Mouse (Mus musculus) embryo, embryonic 10.5 days (tissue): ENCODE results near the gene Abhd6.

ENCODE experiments used
- DNase-seq: peaks from one replicate; pipeline ENCODE4 v3.0.0-alpha.2; 2015; ENCODE audit warnings: low spot score

Abhd6 gene

DNA sequence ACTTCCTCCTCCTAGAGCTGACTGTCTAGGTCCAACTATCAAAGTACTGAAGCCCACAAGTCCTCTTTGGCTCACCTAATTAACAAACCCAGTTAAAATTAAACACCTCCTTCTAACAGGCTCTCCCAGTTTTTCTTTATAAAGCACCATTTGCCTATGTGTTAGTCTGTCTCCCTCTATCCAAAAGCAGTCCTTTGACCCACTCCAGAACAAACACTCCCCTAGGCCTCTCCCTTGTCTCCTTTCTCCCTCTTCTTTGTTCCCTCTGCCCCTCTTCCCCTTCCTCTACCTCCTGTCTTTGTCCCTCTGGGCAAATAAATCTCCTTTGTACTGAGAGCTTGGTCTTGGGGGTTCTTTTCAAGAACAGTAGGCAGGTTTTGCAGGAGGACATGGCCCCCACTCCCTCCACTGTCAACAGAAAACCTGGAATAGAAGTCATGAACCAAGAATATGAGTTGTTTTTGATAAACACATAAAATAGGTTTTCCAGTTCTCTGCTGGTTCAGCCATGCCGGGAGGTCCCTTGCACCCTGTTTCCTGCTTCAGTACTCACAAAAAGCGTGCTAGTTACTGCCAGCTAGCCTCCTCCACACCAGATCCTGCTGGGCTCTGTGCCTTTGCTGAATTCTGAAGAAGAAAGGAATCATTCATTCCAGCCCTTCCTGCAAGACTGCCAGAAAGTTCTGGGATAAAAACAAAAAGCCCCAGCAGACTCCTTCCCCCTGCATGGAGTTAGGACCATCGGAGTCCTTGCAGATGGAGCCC is 60.0 kb downstream of the Abhd6 start:
- peak; percentile 7 for DNase-seq

- DNase-seq, result no peak
These were observed 61.4 kb downstream of the Abhd6 start for GRCm38 (mm10) chr14:8063835-8064785.

- DNase-seq, result peak; percentile 99
These were observed 77.5 kb downstream of the Abhd6 start, which contains the start of gene Rpp14 for GRCm38 (mm10) chr14:8080165-8080679. Gene Rpp14 (plus strand): TSS chr14:8080367.

DNA sequence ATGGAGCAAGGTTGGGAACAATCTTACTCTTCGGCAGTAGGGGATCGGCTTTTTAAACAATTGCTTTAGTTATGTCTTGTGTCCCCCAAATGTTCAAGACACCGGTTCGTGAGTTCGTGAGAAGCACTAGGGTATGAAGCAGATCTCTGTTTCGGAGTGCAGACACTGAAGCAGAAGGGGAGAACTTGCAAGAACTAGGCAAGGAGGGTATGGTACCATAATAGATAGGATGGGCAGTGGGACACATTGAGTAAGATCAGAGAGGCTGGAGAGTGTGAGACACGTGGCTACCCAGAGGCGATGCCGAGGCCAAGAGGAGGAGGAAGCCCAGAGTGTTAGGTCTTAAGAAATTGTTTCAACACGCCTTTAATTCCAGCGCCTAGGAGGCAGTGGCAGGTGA is 78.0 kb downstream of the Abhd6 start:
- DNase-seq, result peak; percentile 52

DNA sequence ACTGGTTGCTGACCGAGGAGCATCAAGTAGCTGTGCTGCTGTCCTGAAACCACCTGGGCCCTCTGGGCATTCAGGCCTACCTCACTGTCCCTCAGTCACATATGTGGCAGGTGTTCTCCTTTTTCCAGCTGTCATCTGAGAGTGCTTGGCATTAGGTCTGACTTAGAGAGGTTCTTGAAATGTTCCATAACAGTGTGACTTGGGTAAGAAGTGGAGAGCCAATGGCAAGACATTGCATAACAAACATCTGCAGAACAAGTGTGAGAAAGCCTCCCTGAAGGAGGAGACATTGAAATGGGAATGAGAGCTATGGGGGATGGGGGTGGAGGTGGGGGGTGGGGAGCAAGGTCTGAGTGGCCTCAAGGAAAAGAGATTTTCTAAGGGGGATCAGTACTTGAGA is 80.2 kb downstream of the Abhd6 start:
- no peak for DNase-seq

DNA sequence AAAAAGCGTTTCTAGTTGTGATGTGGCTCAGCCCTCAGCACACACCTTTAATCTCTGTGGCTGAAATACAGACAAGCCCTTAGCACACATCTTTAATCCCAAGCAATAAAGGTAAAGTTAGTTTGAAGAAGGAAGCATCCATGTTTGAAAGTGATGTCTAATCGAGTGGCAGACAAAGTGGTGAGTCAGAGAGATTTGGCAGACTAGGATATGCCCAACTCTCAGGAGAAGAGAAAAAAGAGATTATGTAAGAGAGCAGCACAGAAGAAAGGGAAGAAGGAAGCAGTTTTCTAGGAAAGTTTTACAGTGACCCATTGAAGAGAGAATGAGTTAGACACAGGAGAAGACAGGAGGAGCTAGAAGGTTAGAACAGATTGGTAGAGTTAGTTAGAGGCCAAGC is 86.3 kb downstream of the Abhd6 start:
- DNase-seq, result no peak

DNA sequence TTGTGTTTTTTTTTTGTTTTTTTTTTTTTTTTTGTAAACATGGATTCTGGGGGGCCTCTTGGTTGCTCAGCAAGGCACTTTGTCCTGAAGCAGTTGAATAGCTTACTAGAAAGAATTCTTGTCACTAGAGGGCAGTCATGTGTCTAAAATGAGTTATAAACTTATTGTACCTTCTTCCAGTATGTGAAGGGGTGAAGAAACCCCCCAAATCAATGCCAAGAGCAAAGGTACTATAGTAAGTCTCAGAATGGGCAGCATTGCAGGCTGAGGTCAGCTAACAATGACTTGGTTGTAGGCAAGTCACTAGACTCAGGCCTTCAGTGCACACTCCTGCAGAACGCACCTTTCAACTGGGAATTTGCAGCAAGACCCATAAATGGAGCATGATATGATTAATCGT is 89.9 kb downstream of the Abhd6 start:
- DNase-seq, result peak; percentile 78

- no peak for DNase-seq
These were observed 90.7 kb downstream of the Abhd6 start for GRCm38 (mm10) chr14:8093427-8093826.

- DNase-seq, result no peak
These were observed 92.3 kb downstream of the Abhd6 start for GRCm38 (mm10) chr14:8094931-8095561.

- DNase-seq, result no peak
These were observed 92.9 kb downstream of the Abhd6 start for GRCm38 (mm10) chr14:8095562-8095950.

- peak; percentile 92 for DNase-seq
These were observed 95.4 kb downstream of the Abhd6 start, which contains the start of gene Pxk for GRCm38 (mm10) chr14:8097978-8098686. Gene Pxk (plus strand): TSS chr14:8098211.

- peak; percentile 61 for DNase-seq
These were observed 95.9 kb downstream of the Abhd6 start for GRCm38 (mm10) chr14:8098687-8098995.

DNA sequence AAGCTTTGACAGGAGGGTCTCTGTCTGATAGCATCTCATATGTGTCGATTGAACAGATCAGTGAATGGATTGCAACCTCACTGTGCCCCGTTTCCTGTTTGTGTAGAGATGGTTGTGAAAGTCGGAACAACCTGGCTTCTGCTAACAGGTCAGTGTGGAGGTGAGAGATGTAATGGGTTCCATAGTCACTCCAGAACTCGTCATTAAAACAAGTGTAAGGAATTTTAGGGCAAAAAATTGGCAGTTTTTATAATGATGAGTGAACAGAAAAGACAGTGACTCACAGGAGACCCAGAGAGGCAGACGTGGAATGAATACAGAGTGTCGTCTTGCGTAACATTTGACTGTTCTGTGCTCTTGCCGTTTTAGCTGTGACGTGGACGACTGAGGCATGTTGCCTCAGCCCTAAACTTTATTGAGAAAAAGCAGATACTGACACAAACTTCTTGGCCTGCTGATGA is 96.9 kb downstream of the Abhd6 start:
- no peak for DNase-seq

DNA sequence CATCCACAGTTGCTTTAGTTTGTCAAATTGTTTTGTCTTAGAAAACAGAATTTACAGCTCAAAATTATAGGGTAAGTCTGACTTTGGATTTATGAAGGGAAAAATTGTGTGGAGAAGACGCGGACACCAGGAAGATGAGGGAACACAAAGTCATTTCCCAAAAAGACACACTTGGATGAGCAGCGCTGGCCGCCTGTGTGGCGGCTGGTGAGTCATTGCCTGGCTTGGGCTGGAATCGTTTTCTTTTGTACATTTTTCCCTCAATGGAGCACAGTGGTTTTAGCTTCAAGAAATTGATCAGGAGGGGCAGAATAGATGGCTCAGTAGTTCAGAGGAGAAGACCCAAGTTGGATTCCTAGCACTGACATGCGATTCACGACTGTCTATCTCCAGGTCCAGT is 99.2 kb downstream of the Abhd6 start:
- no peak for DNase-seq

DNA sequence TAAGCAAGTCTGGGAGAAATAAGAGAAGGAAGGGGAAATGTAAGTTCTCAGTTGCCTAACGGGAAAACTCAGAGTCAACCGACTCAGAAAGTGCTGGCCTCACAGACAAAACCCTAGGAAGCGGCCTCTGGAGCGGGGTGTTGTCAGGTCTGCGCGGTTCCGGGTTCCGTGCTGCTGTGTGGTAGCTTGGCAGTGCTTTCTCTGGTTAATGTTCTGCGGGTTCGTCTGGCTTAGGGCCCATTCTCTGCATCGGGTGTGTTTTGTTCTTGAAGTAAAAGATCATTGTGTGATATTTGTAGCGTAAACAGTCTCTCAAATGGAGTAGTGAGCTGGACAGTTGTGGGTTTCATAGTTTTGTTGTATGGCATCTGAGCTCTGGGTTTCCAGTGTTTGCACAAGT is 100.0 kb downstream of the Abhd6 start:
- no peak for DNase-seq
